Comparison of ENCODE assay signal across 31 mouse cellular contexts in the genomic region with DNA sequence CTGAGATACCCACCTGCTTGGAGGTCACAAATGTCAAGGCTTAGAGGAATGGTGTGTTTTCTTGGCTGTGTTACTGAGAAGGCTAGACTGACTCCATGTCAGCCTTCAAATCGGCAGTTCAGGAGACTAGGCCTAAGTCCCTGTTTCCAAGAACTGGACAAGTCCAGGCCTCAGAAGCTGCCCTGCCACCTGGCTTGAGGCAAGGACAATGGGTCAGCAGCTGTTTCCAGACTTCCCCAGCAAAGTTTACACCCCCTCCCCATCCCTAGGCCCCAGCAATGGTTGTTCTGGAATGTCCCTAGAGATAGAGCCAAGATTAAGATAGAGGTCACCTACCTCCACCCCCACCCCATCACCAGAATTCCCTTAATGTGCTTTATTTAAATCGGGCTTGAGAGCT. TPM values are rescaled to one million over a fixed set of nuclear protein-coding genes. Genes with fewer than 3 reads are reported as not detected.
"Had no signal": no experiment of that assay in that cellular context is flagged by ENCODE, and none has a peak within 500 bp of the region (broad histone marks: within the 10 kb centered on the region; RNA-seq: fewer than 3 reads in every experiment).

No protein-coding gene starts in this region.

- H3K4me2 ChIP-seq: limb, embryonic 12.5 days; liver, embryonic 13.5 days; liver, embryonic 15.5 days had no signal

- H3K9ac ChIP-seq: heart, embryonic 13.5 days; heart, embryonic 15.5 days; hindbrain, embryonic 13.5 days; hindbrain, embryonic 15.5 days; limb, embryonic 12.5 days; liver, embryonic 13.5 days; liver, embryonic 15.5 days had no signal

- DNase-seq: gastrocnemius, adult 2 months; gastrocnemius, postnatal 10 days; gastrocnemius, postnatal 25 days; heart, adult 2 months; heart, postnatal 14 days; heart, postnatal 36 days; kidney, adult 18-20 months; kidney, adult 8-10 months; kidney, postnatal 10 days; kidney, postnatal 4 days; liver; liver, embryonic 13.5 days had no signal

- H3K27ac ChIP-seq: gastrocnemius, adult 2 months; heart, adult 2 months; heart, embryonic 13.5 days; heart, embryonic 15.5 days; hindbrain, embryonic 15.5 days; hindbrain, postnatal 0 days; layer of hippocampus, adult 2 months; left cerebral cortex, adult 2 months; limb, embryonic 10.5 days; limb, embryonic 12.5 days; liver, embryonic 13.5 days; liver, embryonic 15.5 days had no signal

- H3K9me3 ChIP-seq: heart, embryonic 13.5 days; heart, embryonic 15.5 days; hindbrain, embryonic 13.5 days; hindbrain, embryonic 15.5 days; limb, embryonic 10.5 days; limb, embryonic 12.5 days; liver, embryonic 13.5 days; liver, embryonic 15.5 days had no signal

- ATAC-seq: hindbrain, postnatal 0 days; intestine, postnatal 0 days had no signal

- H3K4me3 ChIP-seq: gastrocnemius, adult 2 months; heart, adult 2 months; heart, embryonic 13.5 days; heart, embryonic 15.5 days; hindbrain, embryonic 13.5 days; hindbrain, embryonic 15.5 days; layer of hippocampus, adult 2 months; left cerebral cortex, adult 2 months; limb, embryonic 10.5 days; limb, embryonic 12.5 days; liver, embryonic 13.5 days; liver, embryonic 15.5 days had no signal

- H3K27me3 ChIP-seq: heart, embryonic 15.5 days; hindbrain, embryonic 13.5 days; hindbrain, embryonic 15.5 days; limb, embryonic 12.5 days had no signal

- H3K36me3 ChIP-seq: heart, embryonic 13.5 days; heart, embryonic 15.5 days; hindbrain, embryonic 13.5 days; hindbrain, embryonic 15.5 days; limb, embryonic 10.5 days; limb, embryonic 12.5 days; liver, embryonic 13.5 days; liver, embryonic 15.5 days had no signal

RNA-seq across cellular contexts. Expression of a gene that starts 36.1 kb away (rescaled TPM):
- total RNA-seq: gastrocnemius, adult 2 months; gastrocnemius, postnatal 10 days; gastrocnemius, postnatal 25 days; granulocyte monocyte progenitor cell, adult 5-6 weeks; hindbrain, postnatal 0 days; layer of hippocampus, adult 2 months; layer of hippocampus, postnatal 10 days; layer of hippocampus, postnatal 25 days; left cerebral cortex, adult 2 months; left cerebral cortex, postnatal 14 days; left cerebral cortex, postnatal 36 days had no signal
- polyA plus RNA-seq: heart, embryonic 13.5 days; heart, postnatal 0 days; hindbrain, embryonic 15.5 days; hindbrain, postnatal 0 days; kidney, embryonic 14.5 days; limb, embryonic 10.5 days; limb, embryonic 12.5 days; liver, embryonic 11.5 days; liver, embryonic 15.5 days had no signal
